Mouse (Mus musculus): ENCODE measurements around the gene Gm4952. TPM values are rescaled to one million over a fixed set of nuclear protein-coding genes. Genes with fewer than 3 reads are reported as not detected.

The Gm4952 gene
- total RNA-seq, 1 experiment, result not detected

DNA sequence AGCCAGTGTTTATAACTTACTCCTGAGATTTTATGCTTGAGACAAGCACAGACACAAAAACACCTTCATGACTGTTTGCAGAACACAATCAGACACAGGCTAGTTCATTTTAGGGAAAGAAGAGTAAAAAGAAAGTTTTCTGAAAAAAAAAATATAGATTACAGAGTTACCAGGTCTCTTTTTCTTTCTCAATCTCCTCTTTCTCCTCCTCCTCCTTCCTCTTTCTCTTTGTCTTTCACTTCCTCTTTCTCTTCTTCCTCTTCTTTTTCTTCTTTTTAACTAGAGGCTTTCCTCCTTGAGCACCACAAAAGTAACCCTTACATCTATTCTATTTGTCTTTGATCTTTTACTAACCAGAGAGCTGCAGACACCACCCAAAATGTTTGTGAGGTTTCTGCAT lies 35.6 kb upstream of the Gm4952 start:
- Histone ChIP-seq H3K4me3 (ENCODE audit: insufficient read depth in 1 of 2, low read depth in 1 of 2, low read length in 2 of 2, poor library complexity in 1 of 2, severe bottlenecking in 1 of 2) (no peak overlapping the region), H3K9ac (ENCODE audit: insufficient read depth, low read depth, low read length, poor library complexity, severe bottlenecking) (no peak overlapping the region), H3K9me3 (ENCODE audit: control insufficient read depth, insufficient read depth, low read depth, low read length) (no peaks in the 10 kb centered on the region), H3K27ac (ENCODE audit: insufficient read depth, low read depth, low read length, poor library complexity, severe bottlenecking) (no peak overlapping the region), H3K4me1 (ENCODE audit: control insufficient read depth in 2 of 2, insufficient read depth in 2 of 2, low read length in 2 of 2, poor library complexity in 1 of 2) (no peaks in the 10 kb centered on the region), H3K36me3 (ENCODE audit: control insufficient read depth, insufficient read depth, low read length, poor library complexity, severe bottlenecking) (no peaks in the 10 kb centered on the region)
- DNase-seq (ENCODE audit: low read depth, low spot score), result no peak
- in situ Hi-C loops (cut with MboI; ENCODE audit: low sequenced_read_pairs in 2 of 2, unreplicated experiment in 2 of 2), result no loop called here
- TF ChIP-seq CHD2 (IDR thresholded peaks at IDR 0.05; ENCODE audit: low read depth, low read length) (no peak), MAFK (IDR thresholded peaks at IDR 0.05; ENCODE audit: insufficient read depth, low read depth, low read length) (no peak)

DNA sequence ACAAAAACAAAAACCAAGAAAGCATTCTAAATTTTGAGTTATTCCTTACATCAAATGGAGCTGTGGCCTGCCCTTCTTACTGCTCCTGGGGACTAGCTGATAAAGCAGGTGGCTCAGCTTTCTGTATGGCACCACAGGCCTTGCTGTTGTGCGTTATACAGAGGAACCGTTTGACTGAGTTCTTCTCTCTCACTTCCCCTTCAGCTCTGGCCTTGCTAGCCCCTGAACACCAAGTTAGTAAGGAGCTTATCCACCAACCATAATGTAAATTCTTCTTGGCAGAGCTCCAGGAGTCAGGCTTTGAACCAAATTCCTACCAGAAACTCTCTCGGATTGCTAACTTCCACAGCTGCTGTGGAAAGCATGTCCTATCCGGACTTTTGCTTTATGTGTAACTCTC lies 32.8 kb upstream of the Gm4952 start:
- DNase-seq (ENCODE audit: low read depth, low spot score), result no peak
- in situ Hi-C loops (cut with MboI; ENCODE audit: low sequenced_read_pairs in 2 of 2, unreplicated experiment in 2 of 2), result no loop called here

GRCm38 (mm10) chr19:12570866-12571265 lies 28.9 kb upstream of the Gm4952 start:
- no peak for DNase-seq (ENCODE audit: low read depth, low spot score)
- H3K4me3 ChIP-seq (ENCODE audit: insufficient read depth in 1 of 2, low read depth in 1 of 2, low read length in 2 of 2, poor library complexity in 1 of 2, severe bottlenecking in 1 of 2), result no peak overlapping the region
- H3K27ac ChIP-seq (ENCODE audit: insufficient read depth, low read depth, low read length, poor library complexity, severe bottlenecking), result no peak overlapping the region
- peaks cover 0 to 5% of the 10 kb centered on the region in 2 experiments; a peak in 1 of 4 replicates for H3K4me1 ChIP-seq (ENCODE audit: control insufficient read depth in 2 of 2, insufficient read depth in 2 of 2, low read length in 2 of 2, poor library complexity in 1 of 2)
- H3K9me3 ChIP-seq (ENCODE audit: control insufficient read depth, insufficient read depth, low read depth, low read length), result no peaks in the 10 kb centered on the region
- in situ Hi-C loops (cut with MboI; ENCODE audit: low sequenced_read_pairs in 2 of 2, unreplicated experiment in 2 of 2), result no loop called here
- no peaks in the 10 kb centered on the region for H3K36me3 ChIP-seq (ENCODE audit: control insufficient read depth, insufficient read depth, low read length, poor library complexity, severe bottlenecking)
- TF ChIP-seq HCFC1 (IDR thresholded peaks at IDR 0.05; ENCODE audit: borderline replicate concordance, insufficient read depth, low read length) (no peak), ZNF384 (IDR thresholded peaks at IDR 0.05; ENCODE audit: low read depth, low read length) (no peak), CHD2 (IDR thresholded peaks at IDR 0.05; ENCODE audit: low read depth, low read length) (no peak), ZC3H11A (IDR thresholded peaks at IDR 0.05; ENCODE audit: borderline replicate concordance, low read depth, low read length) (no peak)
- no peak overlapping the region for H3K9ac ChIP-seq (ENCODE audit: insufficient read depth, low read depth, low read length, poor library complexity, severe bottlenecking)

More for the DNA sequence above, 32.8 kb upstream of the Gm4952 start:
- TF ChIP-seq HCFC1 (IDR thresholded peaks at IDR 0.05; ENCODE audit: borderline replicate concordance, insufficient read depth, low read length) (no peak), ZNF384 (IDR thresholded peaks at IDR 0.05; ENCODE audit: low read depth, low read length) (no peak), CHD2 (IDR thresholded peaks at IDR 0.05; ENCODE audit: low read depth, low read length) (no peak), ZC3H11A (IDR thresholded peaks at IDR 0.05; ENCODE audit: borderline replicate concordance, low read depth, low read length) (no peak), MAFK (IDR thresholded peaks at IDR 0.05; ENCODE audit: insufficient read depth, low read depth, low read length) (no peak)
- H3K4me1 ChIP-seq (ENCODE audit: control insufficient read depth in 2 of 2, insufficient read depth in 2 of 2, low read length in 2 of 2, poor library complexity in 1 of 2), result no peaks in the 10 kb centered on the region
- H3K27ac ChIP-seq (ENCODE audit: insufficient read depth, low read depth, low read length, poor library complexity, severe bottlenecking), result no peak overlapping the region
- no peaks in the 10 kb centered on the region for H3K9me3 ChIP-seq (ENCODE audit: control insufficient read depth, insufficient read depth, low read depth, low read length)
- H3K36me3 ChIP-seq (ENCODE audit: control insufficient read depth, insufficient read depth, low read length, poor library complexity, severe bottlenecking), result no peaks in the 10 kb centered on the region
- no peak overlapping the region for H3K4me3 ChIP-seq (ENCODE audit: insufficient read depth in 1 of 2, low read depth in 1 of 2, low read length in 2 of 2, poor library complexity in 1 of 2, severe bottlenecking in 1 of 2)
- H3K9ac ChIP-seq (ENCODE audit: insufficient read depth, low read depth, low read length, poor library complexity, severe bottlenecking), result no peak overlapping the region

DNA sequence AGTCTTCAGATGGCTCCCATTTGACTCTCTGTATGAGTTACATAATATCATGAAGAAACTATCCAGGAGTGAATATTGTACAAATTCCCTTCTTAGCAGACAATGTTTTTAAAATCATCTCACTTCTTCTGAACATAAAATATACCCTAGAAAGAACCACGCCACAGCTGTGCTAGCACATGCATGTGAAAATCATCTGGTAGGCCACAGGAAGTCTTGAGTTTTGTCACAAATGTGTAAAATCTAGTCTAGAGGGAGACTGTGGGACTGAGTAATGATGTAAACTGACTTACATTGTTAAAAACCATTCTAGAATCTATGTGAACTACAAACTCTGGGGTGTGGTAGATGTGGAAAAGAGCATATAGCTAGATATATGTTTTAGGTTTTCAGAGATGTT lies 28.1 kb upstream of the Gm4952 start:
- Histone ChIP-seq H3K4me3 (ENCODE audit: insufficient read depth in 1 of 2, low read depth in 1 of 2, low read length in 2 of 2, poor library complexity in 1 of 2, severe bottlenecking in 1 of 2) (no peak overlapping the region), H3K9ac (ENCODE audit: insufficient read depth, low read depth, low read length, poor library complexity, severe bottlenecking) (no peak overlapping the region), H3K4me1 (ENCODE audit: control insufficient read depth in 2 of 2, insufficient read depth in 2 of 2, low read length in 2 of 2, poor library complexity in 1 of 2) (peaks cover 0 to 5% of the 10 kb centered on the region in 2 experiments; a peak in 1 of 4 replicates), H3K27ac (ENCODE audit: insufficient read depth, low read depth, low read length, poor library complexity, severe bottlenecking) (no peak overlapping the region), H3K9me3 (ENCODE audit: control insufficient read depth, insufficient read depth, low read depth, low read length) (no peaks in the 10 kb centered on the region), H3K36me3 (ENCODE audit: control insufficient read depth, insufficient read depth, low read length, poor library complexity, severe bottlenecking) (no peaks in the 10 kb centered on the region)
- DNase-seq (ENCODE audit: low read depth, low spot score), result no peak
- TF ChIP-seq ZC3H11A (IDR thresholded peaks at IDR 0.05; ENCODE audit: borderline replicate concordance, low read depth, low read length), result no peak
- TF ChIP-seq HCFC1 (IDR thresholded peaks at IDR 0.05; ENCODE audit: borderline replicate concordance, insufficient read depth, low read length), result no peak
- TF ChIP-seq CHD2 (IDR thresholded peaks at IDR 0.05; ENCODE audit: low read depth, low read length), result no peak
- TF ChIP-seq MAFK (IDR thresholded peaks at IDR 0.05; ENCODE audit: insufficient read depth, low read depth, low read length), result no peak
- no peak for TF ChIP-seq ZNF384 (IDR thresholded peaks at IDR 0.05; ENCODE audit: low read depth, low read length)
- in situ Hi-C loops (cut with MboI; ENCODE audit: low sequenced_read_pairs in 2 of 2, unreplicated experiment in 2 of 2), result no loop called here

GRCm38 (mm10) chr19:12572614-12573265 lies 27.0 kb upstream of the Gm4952 start:
- H3K27ac ChIP-seq (ENCODE audit: insufficient read depth, low read depth, low read length, poor library complexity, severe bottlenecking), result no peak overlapping the region
- H3K4me1 ChIP-seq (ENCODE audit: control insufficient read depth in 2 of 2, insufficient read depth in 2 of 2, low read length in 2 of 2, poor library complexity in 1 of 2), result peaks cover 0 to 5% of the 10 kb centered on the region in 2 experiments; a peak in 1 of 4 replicates
- TF ChIP-seq MAFK (IDR thresholded peaks at IDR 0.05; ENCODE audit: insufficient read depth, low read depth, low read length) (0 out of 2 replicates have a peak, but pooled peaks have one; percentile 20), CHD2 (IDR thresholded peaks at IDR 0.05; ENCODE audit: low read depth, low read length) (no peak)
- DNase-seq (ENCODE audit: low read depth, low spot score), result no peak
- in situ Hi-C loops (cut with MboI; ENCODE audit: low sequenced_read_pairs in 2 of 2, unreplicated experiment in 2 of 2), result no loop called here
- H3K4me3 ChIP-seq (ENCODE audit: insufficient read depth in 1 of 2, low read depth in 1 of 2, low read length in 2 of 2, poor library complexity in 1 of 2, severe bottlenecking in 1 of 2), result peak overlapping the region in 1 of 2 experiments; percentile 16; a peak in 1 of 4 replicates
- no peaks in the 10 kb centered on the region for H3K36me3 ChIP-seq (ENCODE audit: control insufficient read depth, insufficient read depth, low read length, poor library complexity, severe bottlenecking)
- no peaks in the 10 kb centered on the region for H3K9me3 ChIP-seq (ENCODE audit: control insufficient read depth, insufficient read depth, low read depth, low read length)
- no peak overlapping the region for H3K9ac ChIP-seq (ENCODE audit: insufficient read depth, low read depth, low read length, poor library complexity, severe bottlenecking)
